Mouse (Mus musculus) embryo, embryonic 11.5 days (tissue): ENCODE measurements at regions not wholly inside any gene's neighbourhood (a gene's known extent, or its start where the extent isn't known, plus 50 kb on each side); places are given as distances from the start of the nearest gene placed in this dataset.

Source experiments
- DNase-seq: peaks from one replicate; pipeline ENCODE4 v3.0.0-alpha.2; 2012; ENCODE audit warnings: low read depth, low spot score

GRCm38 (mm10) chr16:21362663-21363367 is 60.1 kb upstream of the Vps8 start:
- DNase-seq, result no peak

DNA sequence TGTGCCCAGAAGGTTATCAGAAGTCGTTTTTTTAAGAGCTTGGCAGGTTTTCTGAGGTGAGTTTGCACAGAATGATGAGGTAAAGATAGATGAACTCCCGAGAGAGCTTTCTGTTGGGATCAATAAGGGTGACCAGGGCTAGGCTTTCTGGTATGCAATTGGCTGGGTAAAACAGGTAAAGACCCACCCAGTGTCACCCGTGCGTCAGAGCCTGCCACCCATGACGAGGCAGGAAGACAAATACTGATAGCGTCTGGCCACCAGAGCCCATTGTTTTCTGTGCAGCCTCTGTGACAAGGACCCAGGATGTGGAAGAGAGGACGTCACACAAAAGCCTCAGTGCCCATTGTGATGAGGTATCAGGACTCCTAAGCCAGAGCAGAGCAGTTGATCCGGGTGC is 58.0 kb upstream of the Vps8 start:
- DNase-seq, result no peak

- DNase-seq, result no peak
These were observed 55.5 kb upstream of the Vps8 start for GRCm38 (mm10) chr16:21367449-21367848.

DNA sequence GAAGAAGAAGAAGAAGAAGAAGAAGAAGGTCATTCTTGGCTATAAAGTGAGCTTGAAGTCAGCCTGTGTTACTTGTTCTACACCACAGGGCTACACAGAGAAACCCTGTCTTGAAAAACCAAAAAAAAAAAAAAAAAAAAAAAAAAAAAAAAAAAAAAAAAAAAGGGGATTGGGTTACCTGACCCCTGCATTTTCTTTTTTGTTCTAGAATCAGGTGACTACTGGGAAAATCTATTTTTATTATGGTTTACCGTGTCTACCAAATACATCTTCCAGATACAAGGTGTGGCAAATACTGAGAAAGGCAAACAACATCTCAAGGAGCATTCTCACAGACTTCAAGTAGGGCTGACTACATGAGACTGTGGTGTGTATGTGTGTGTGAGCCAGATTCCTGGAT is 54.1 kb upstream of the Vps8 start:
- DNase-seq, result no peak

DNA sequence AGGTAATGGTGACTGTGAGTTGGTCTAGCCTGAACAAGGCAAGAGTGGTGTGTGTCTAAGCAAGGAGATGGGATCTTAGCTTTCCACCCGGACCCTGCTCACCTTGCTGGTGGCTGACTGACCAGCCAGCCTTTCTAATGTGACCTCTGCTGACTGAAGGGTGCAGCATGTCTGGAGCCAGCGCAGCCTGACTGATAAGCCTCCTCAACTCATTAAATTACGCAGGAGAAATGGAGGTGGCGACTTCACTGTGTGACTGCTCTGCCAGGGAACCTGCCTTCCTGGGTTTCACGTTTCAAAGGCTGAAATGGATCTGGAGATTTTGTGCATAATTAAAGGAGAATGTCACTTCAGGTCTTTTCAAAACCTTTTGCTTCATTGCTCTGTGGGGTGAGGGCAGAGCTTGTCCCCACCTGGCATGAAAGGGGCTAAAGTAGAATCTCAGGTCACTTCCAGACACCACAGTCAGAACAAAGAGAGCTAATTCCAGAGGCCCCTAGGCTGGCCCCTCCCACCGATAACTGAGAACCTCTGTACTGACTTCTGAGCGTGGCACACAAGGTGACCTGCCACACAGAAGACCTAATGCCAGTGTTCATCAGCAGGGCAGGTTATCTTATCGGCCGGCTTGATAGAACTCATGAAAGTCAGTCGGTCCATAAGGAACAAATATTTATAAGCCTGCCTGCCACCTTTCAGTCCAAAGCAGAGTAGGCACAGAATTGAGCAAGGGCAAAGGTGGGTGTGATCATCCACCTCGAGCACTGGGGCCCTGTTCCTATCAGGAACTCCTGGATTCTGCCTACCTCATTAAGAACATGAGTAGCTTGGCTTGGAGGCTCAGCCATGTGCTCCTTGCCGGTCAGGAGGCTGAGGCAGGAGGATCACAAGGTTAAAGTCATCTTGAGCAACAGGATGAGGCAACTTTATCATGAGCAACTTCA is 53.1 kb upstream of the Vps8 start:
- no peak for DNase-seq
